21 mouse cellular contexts compared by ENCODE assay signal in the genomic region with DNA sequence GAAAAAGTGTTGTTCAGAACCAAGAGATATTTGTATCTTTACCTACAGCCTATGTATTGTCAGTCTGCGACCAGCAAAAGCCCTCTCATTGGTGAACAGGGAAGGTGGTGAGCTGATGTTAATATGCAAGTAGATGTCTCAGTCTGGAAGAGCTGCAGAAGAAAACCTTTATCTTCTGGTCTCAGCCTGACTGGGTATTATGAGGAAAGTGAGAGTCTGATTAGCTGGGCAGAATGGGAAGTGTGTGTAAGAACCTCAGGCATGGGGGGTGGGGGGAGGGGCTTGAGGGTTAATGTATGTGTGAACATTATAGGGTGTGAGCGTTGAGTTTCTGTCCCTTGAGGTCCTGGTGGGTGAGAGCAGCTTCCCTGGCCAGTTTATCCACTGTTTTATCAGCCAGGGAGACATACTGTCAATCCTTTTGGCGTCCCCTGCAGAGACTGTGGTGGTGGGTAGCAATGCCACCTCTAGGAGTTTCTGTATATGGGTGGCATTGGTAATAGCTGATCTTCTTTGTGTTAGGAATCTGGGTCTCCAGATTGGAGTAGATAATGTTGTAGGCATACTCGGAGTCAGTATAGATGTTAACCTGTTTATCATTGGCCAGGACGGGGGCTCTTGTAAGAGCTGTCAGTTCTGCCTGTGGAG. TPM values are rescaled to one million over a fixed set of nuclear protein-coding genes. Genes with fewer than 3 reads are reported as not detected.
DNase-seq lines count a peak whose midpoint lies in the region; ATAC-seq and TF ChIP-seq lines count a peak whose summit lies in the region.
"Had no signal": no experiment of that assay in that cellular context is flagged by ENCODE, and none has a peak within 500 bp of the region (broad histone marks: within the 10 kb centered on the region; RNA-seq: fewer than 3 reads in every experiment).

No protein-coding gene starts in this region.

- H3K4me1 ChIP-seq in liver, postnatal 0 days (ENCODE audit: insufficient read depth): peaks cover 23% of the 10 kb centered on the region
- no peaks in the 10 kb centered on the region for H3K4me1 ChIP-seq in hindbrain, embryonic 14.5 days (replicated peaks; ENCODE audit: control insufficient read depth, insufficient read depth, low read length)
- H3K4me1 ChIP-seq: embryonic facial prominence, embryonic 15.5 days; forebrain, embryonic 12.5 days; midbrain, embryonic 10.5 days had no signal

- 42% methylated on average over 5 of the region's 5 CpGs for WGBS in liver, postnatal 0 days (ENCODE audit: insufficient replicate concordance)
- 84% methylated on average over 5 of the region's 5 CpGs for WGBS in hindbrain, embryonic 14.5 days

- ATAC-seq in liver, postnatal 0 days: peak; percentile 78
- no peak for ATAC-seq in hindbrain, embryonic 14.5 days (ENCODE audit: low FRiP score)
- ATAC-seq: hindbrain, postnatal 0 days; Patski had no signal

- no peak for TF ChIP-seq CTCF in liver, postnatal 0 days (IDR thresholded peaks at IDR 0.05; ENCODE audit: low read depth)

- no peak overlapping the region for H3K4me3 ChIP-seq in liver, postnatal 0 days (ENCODE audit: low read depth, low read length)
- no peak overlapping the region for H3K4me3 ChIP-seq in hindbrain, embryonic 14.5 days (replicated peaks; ENCODE audit: low read length)
- H3K4me3 ChIP-seq: embryonic facial prominence, embryonic 15.5 days; forebrain, embryonic 12.5 days; midbrain, embryonic 10.5 days had no signal

- peak; percentile 8; the same call in 1 of the 2 replicates for TF ChIP-seq EP300 in liver, postnatal 0 days (IDR thresholded peaks at IDR 0.05; ENCODE audit: low read depth)

- H3K27me3 ChIP-seq in liver, postnatal 0 days (ENCODE audit: insufficient read depth, low read length): no peaks in the 10 kb centered on the region
- no peaks in the 10 kb centered on the region for H3K27me3 ChIP-seq in hindbrain, embryonic 14.5 days (ENCODE audit: control insufficient read depth, insufficient read depth, low read length)
- H3K27me3 ChIP-seq: embryonic facial prominence, embryonic 15.5 days; forebrain, embryonic 12.5 days; Patski had no signal

- peak overlapping the region; percentile 41 for H3K27ac ChIP-seq in liver, postnatal 0 days (ENCODE audit: low read depth)
- H3K27ac ChIP-seq in hindbrain, embryonic 14.5 days: no peak overlapping the region
- H3K27ac ChIP-seq: embryonic facial prominence, embryonic 15.5 days; forebrain, embryonic 12.5 days; hindbrain, postnatal 0 days; midbrain, embryonic 10.5 days had no signal

- DNase-seq in 416B (ENCODE audit: low read depth) (peak; percentile 19), MEL-GATA-1-ER (ENCODE audit: extremely low read depth, low read depth) (peak; percentile 88), liver (peak; percentile 51)
- DNase-seq in liver, postnatal 0 days: no peak
- DNase-seq in left cerebral cortex, postnatal 25 days (ENCODE audit: low spot score in 2 of 2): no peak
- DNase-seq in layer of hippocampus, postnatal 36 days: no peak
- DNase-seq in hindbrain, embryonic 14.5 days (ENCODE audit: low spot score): no peak
- DNase-seq: adrenal gland, postnatal 10 days; cerebellum, adult 11 months; cerebellum, postnatal 14 days; gastrocnemius, postnatal 14 days; heart, postnatal 4 days; lung, postnatal 10 days; thymus, adult 2 months had no signal

- no peaks in the 10 kb centered on the region for H3K9me3 ChIP-seq in liver, postnatal 0 days (ENCODE audit: low read length)
- H3K9me3 ChIP-seq in hindbrain, embryonic 14.5 days (ENCODE audit: control insufficient read depth, low read length): no peaks in the 10 kb centered on the region
- H3K9me3 ChIP-seq: embryonic facial prominence, embryonic 15.5 days; forebrain, embryonic 12.5 days; midbrain, embryonic 10.5 days had no signal

- intact Hi-C loops in left cerebral cortex, postnatal 25 days (cut with DNase I): loop anchor here (5.0 kb wide), 1 partner anchor 84 kb away; no protein-coding TSS in a partner anchor

- H3K36me3 ChIP-seq in liver, postnatal 0 days (replicated peaks; ENCODE audit: insufficient read depth, low read length): no peaks in the 10 kb centered on the region
- H3K36me3 ChIP-seq in hindbrain, embryonic 14.5 days (replicated peaks; ENCODE audit: control insufficient read depth, insufficient read depth): no peaks in the 10 kb centered on the region
- H3K36me3 ChIP-seq: embryonic facial prominence, embryonic 15.5 days; forebrain, embryonic 12.5 days; midbrain, embryonic 10.5 days had no signal

- peak overlapping the region; percentile 44 for H3K9ac ChIP-seq in liver, postnatal 0 days (replicated peaks)
- H3K9ac ChIP-seq in hindbrain, embryonic 14.5 days: no peak overlapping the region
- H3K9ac ChIP-seq: embryonic facial prominence, embryonic 15.5 days; forebrain, embryonic 12.5 days had no signal

- H3K4me2 ChIP-seq in liver, postnatal 0 days (ENCODE audit: low read depth, low read length): peak overlapping the region; percentile 47
- no peak overlapping the region for H3K4me2 ChIP-seq in hindbrain, embryonic 14.5 days (replicated peaks)
- H3K4me2 ChIP-seq: embryonic facial prominence, embryonic 15.5 days; forebrain, embryonic 12.5 days had no signal

RNA-seq across cellular contexts. Expression of gene Mylk3, which starts 10.4 kb away (rescaled TPM):
- polyA plus RNA-seq in liver, postnatal 0 days (2015; fragmentation: Nextera tagmentation; extraction: Ambion mirVana): 21.2 and 24.2 TPM in 2 replicates
- total RNA-seq in left cerebral cortex, postnatal 25 days (2021): 1 to 10 TPM; 2.2 to 2.6 TPM
- 1 to 10 TPM; 1.6 to 2.0 TPM for total RNA-seq in layer of hippocampus, postnatal 36 days (2021)
- polyA plus RNA-seq in hindbrain, embryonic 14.5 days (2014; fragmentation: Nextera tagmentation; extraction: Ambion mirVana): 0.25 and 0.27 TPM in 2 replicates
- total RNA-seq: midbrain, postnatal 0 days had no signal
- polyA plus RNA-seq: C2C12, Patski had no signal

RNA-seq across cellular contexts. Expression of gene 4921524J17Rik, which starts 36.1 kb away (rescaled TPM):
- 16.5 and 17.7 TPM in 2 replicates for polyA plus RNA-seq in liver, postnatal 0 days (2015; fragmentation: Nextera tagmentation; extraction: Ambion mirVana)
- total RNA-seq in left cerebral cortex, postnatal 25 days (2021): 10 to 100 TPM; 12.9 to 13.8 TPM
- total RNA-seq in layer of hippocampus, postnatal 36 days (2021): 10 to 100 TPM; 16.8 to 17.1 TPM
- 35.7 and 46.9 TPM in 2 replicates for polyA plus RNA-seq in hindbrain, embryonic 14.5 days (2014; fragmentation: Nextera tagmentation; extraction: Ambion mirVana)

Comparison
In these comparisons a context has a peak if more than half of its experiments do, and no peak if none do; other contexts are left out.
1. DNase-seq: peak in 416B (single experiment), MEL-GATA-1-ER (single experiment) and liver (single experiment); none in liver, postnatal 0 days (single experiment), left cerebral cortex, postnatal 25 days (0 of 2), layer of hippocampus, postnatal 36 days (0 of 2) and hindbrain, embryonic 14.5 days (single experiment).